Mouse (Mus musculus) CD4-positive, CD25-positive, alpha-beta regulatory T cell, adult 4 months (primary cell): ENCODE results near the gene Olfr32. TPM values are rescaled to one million over a fixed set of nuclear protein-coding genes. Genes with fewer than 3 reads are reported as not detected.
"Not testable (repeated sequence)": the region's sequence is repeated elsewhere in the genome, so short reads cannot be mapped to it uniquely, and the experiment has no call there.

Experiments used
- ATAC-seq: one replicate; pipeline ENCODE4 v1.8.0; 2017
- polyA plus RNA-seq, 2 experiments: library from polyadenylated mRNA; unstranded; fragments of 100-300 nt; shearing (Covaris generic); gene quantifications; one replicate each; pipeline ENCODE4 v1.2.1; 2017

Gene Olfr32
- not detected for polyA plus RNA-seq

DNA sequence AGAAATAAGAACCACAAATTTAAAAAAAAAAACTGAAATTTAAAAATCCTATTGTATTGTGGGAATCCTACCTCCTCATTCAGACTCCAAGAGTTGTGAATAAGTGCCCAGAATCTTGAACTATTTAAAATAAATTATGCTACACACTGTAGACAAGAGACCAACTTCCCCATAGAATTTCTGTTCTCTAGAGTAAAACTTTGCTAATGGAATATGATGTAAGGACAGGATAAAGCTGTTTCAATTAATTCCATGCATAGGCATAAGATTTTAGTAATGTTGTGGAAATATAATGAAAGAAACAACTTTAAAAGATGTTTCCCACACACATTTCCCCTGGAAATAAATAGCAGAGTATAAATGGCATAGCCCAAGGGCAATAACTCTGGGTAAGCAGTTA is at the start of gene Olfr32:
Gene Olfr32, minus strand, starts transcription at position 101 of the 400 bp plus-strand sequence.
- ATAC-seq = no peak

GRCm38 (mm10) chr2:90187082-90187481 is 45.0 kb upstream of the Olfr32 start:
- ATAC-seq = not testable (repeated sequence)

GRCm38 (mm10) chr2:90186082-90186481 is 44.0 kb upstream of the Olfr32 start:
- not testable (repeated sequence) for ATAC-seq

DNA sequence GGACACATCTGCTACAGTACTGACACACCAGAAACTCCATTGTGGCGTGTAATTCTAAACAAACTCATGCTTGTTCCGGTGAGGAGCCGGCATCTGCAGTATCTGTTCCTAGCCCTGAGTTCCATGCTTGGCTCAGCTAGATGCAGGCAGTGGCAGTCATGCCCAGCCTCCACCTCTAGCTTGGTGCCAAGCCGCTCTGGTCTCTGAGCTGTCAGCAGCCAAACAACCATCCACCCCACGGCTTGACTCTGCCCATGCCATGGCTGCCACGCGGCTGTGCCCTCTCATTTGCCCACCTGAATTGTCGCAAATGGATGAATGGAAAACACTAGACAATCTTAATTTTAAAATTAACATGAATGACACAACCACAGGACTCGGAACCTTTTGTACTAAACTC is 11.8 kb upstream of the Olfr32 start:
- no peak for ATAC-seq

GRCm38 (mm10) chr2:90152991-90153390 is 10.9 kb upstream of the Olfr32 start, which contains the start of gene Olfr1270:
Olfr1270 (minus strand) TSS chr2:90153091.
- no peak for ATAC-seq

GRCm38 (mm10) chr2:90121312-90121711 is 20.8 kb downstream of the Olfr32 start, which contains the start of gene Olfr1269:
Olfr1269 (minus strand) TSS chr2:90121412.
- ATAC-seq = no peak

Other genes with a start within 250 kb of the Olfr32 start
- under 1 TPM in 1 of 2 experiments, not detected in 1; 0.09 TPM for gene Olfr1258, start 215.0 kb downstream of the Olfr32 start, polyA plus RNA-seq
- gene Olfr1259, start 193.6 kb downstream of the Olfr32 start, polyA plus RNA-seq = not detected
- not detected for gene Olfr1260, start 168.0 kb downstream of the Olfr32 start, polyA plus RNA-seq
- gene Olfr1261, start 151.1 kb downstream of the Olfr32 start, polyA plus RNA-seq = not detected
- gene Olfr1262, start 142.2 kb downstream of the Olfr32 start, polyA plus RNA-seq = not detected
- not detected for gene Olfr1263, start 130.2 kb downstream of the Olfr32 start, polyA plus RNA-seq
- gene Olfr1264, start 116.7 kb downstream of the Olfr32 start, polyA plus RNA-seq = not detected
- gene Olfr1265, start 107.0 kb downstream of the Olfr32 start, polyA plus RNA-seq = not detected
- gene Olfr140, start 78.7 kb downstream of the Olfr32 start, polyA plus RNA-seq = not detected
- gene Olfr1269, start 20.9 kb downstream of the Olfr32 start, polyA plus RNA-seq = under 1 TPM in 1 of 2 experiments, not detected in 1; 0.09 TPM
- gene Olfr1270, start 10.8 kb upstream of the Olfr32 start, polyA plus RNA-seq = not detected
- not detected for gene Olfr1506, start 82.2 kb upstream of the Olfr32 start, polyA plus RNA-seq
- gene Olfr142, start 115.3 kb upstream of the Olfr32 start, polyA plus RNA-seq = not detected
- gene Olfr1271, start 128.7 kb upstream of the Olfr32 start, polyA plus RNA-seq = under 1 TPM in 1 of 2 experiments, not detected in 1; 0.20 TPM
- gene Olfr1272, start 150.5 kb upstream of the Olfr32 start, polyA plus RNA-seq = not detected
- not detected for gene Gm13769, start 179.9 kb upstream of the Olfr32 start, polyA plus RNA-seq